Mouse (Mus musculus): ENCODE results near the gene Dll3.
A peak's percentile ranks its signal among the peaks of the same experiment; 100 is the strongest.

The Dll3 gene

DNA sequence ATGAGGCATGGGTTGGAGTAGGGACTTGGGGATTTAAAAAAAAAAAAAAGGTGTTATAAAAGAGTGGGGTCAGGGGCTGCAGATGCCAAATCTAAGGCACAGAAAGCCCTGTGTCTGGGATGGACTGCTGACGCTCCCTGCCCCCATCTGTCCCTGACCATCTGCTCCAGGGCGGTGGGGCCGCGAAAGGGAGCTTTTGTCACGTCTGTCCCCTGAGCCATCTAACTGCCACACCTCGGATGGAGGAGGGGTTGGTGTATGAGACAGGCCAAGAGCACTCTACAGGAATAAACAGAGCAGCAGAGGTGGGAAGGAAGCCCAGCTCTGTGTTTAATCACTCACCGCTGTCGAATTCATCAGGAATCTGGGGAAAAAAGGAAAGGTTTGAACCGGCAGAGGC lies 7.7 kb upstream of the Dll3 start:
- no peak for DNase-seq (ENCODE audit: low read depth)

DNA sequence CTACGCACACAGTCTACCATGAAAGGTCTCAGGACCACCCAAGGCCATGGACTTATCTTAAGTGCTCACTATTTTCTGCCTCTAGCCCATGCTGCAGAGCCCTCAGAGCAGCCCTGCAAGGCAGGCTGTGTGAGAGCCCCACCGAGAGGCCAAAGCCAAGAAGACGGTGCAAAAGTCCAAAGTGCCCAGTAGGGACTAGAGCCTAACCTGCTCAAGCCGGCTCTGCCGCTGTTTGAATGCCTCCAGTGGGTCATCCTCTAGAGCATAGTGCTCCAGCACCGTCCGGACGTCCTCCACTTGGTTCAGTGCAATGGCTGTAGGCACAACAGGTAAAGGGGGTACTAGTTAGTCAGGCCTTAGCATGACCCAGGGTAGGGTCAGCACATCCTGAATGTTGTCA lies 4.2 kb upstream of the Dll3 start:
- no peak for DNase-seq (ENCODE audit: low read depth)

DNA sequence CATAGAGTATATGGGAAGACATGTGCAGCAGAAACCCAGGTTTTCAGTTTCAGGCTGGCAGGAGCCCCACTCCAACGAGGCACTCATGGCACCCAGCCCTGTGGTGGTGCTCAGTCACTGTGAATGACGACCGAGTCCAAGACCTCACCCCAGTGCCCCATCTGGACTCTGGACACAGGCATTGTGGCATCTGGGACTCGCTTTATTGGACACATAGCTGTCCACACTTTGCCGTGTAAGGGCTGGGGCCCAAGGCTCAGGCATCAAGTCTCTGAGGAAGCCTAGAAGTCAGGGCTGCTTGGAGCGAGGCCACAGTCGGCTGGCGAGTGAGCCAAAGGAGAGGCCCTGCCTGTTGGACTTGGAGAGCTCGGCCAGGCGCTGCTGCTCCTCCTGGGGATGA lies 3.6 kb upstream of the Dll3 start:
- no peak for DNase-seq (ENCODE audit: low read depth)

DNA sequence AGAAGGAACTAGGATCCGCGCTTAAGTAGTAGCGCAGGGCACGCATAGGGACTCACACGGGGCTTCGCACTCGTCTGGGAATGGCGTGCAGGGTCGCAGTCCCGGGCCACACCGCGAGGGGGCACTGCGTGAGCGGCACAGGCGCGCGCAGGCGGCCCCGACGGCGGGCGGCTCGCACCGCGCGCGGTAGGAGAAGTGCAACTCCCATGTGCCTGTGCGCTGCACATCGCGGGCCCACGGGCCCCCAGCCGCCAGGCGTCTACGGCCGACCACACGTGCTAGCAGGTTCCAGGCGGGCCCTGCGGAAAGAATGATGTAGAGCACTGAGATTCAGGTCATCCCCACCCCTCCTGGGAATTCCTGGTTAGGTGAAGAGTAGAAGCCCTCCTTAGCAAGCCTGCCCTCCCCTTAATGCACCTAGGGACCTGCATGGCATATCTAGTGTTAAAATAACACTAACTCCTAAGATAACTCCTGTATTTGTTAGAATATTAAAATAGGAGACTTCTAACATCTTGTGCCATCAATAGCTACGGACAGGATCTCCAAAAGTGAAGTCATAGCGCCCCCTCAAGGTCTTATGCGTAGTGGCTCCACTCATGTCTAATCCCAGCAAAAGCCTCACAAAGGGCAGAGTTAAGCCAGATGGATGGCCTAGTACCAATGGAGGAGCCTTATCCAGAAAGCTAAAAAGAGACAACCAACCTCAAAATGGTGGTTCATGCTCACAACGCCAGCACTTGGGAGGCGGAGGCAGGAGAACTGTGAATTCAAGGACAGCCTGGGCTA lies 3.0 kb downstream of the Dll3 start:
- peak; percentile 74 for DNase-seq (ENCODE audit: low read depth)

DNA sequence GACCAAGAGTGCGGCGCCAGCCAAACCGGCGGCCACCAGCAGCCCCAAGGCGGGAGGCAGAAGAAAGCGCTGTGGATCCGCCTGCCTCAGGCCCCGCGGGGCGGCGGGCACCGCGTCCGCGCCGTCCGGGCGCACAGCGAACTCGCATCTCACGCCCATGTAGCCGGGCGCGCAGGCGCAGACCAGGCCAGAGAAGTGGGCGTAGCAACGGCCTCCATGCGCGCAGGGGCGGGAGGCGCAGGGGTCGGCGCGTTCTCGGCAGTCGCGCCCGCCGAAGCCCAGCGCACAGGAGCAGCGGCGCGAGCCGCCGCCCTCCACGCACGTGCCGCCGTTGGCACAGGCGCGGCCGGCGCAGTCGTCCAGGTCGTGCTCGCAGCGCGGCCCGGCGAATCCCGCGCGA lies 7.6 kb downstream of the Dll3 start:
- no peak for DNase-seq (ENCODE audit: low read depth)

DNA sequence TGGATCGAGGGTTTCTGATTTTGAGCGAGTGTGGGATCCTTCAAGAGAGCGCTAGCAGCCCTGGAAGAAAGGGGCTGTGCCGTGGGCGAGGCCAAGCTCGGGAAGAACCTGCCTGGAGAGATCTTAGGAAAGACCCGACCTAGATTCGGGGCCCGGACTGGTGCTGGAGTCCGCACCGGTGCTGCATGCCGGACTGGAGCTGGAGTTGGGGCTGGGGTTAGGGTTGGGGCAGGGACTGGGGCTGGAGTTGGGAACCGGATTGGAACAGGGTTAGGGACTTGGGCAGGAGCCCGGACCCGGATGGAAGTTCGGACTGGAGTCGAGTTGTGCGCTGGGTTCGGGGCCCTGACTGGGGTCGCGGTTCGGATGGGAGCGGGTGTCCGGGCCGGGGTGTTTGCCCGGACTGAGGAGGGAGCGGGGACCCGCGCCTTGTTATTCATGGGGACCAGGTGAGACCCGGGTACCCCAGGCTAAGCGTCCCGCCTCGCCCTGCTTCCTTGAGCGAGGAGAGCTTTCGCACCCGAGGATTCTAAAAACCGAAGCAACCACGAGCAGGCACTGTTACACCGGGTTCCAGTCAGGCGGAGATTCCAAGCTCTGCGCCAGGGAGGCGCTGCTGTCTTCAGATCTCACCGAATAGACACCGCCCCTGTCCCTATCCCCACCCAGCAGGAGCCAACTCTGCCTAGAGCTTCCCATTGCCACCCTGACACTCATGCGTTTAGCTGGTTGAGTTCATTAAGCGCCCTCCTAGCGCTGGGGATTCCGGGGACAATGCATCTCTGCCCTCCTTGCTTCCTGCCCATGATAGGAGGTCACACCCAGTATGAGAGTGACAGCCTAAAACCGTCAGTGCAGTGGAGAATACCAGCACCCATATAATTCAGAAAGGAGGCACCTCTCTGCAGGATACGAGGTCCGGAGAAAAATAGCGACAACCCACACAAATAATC lies 11.1 kb downstream of the Dll3 start, which contains the start of gene Selenov:
Gene Selenov (minus strand): TSS at position 549 of the 953 bp plus-strand sequence.
- DNase-seq (ENCODE audit: low read depth) = no peak

DNA sequence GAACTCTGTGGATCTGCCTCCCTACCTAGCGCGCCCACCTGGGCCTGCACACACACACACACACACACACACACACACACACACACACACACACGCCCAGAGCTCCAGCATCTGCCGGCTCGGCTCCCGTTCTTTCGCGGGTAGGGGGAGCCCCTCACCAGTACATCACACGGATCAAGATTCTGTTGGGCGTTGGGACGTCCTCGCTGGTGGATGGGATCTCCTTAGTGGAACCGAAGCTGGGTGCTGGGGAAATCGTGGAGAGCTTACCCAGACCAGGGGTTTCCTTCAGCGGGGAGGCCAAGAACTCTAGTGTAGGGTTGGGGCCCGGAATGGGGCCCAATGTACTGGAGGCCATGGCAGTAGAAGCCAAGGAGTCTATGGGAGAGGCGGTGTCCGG lies 11.9 kb downstream of the Dll3 start:
- no peak for DNase-seq (ENCODE audit: low read depth)

DNA sequence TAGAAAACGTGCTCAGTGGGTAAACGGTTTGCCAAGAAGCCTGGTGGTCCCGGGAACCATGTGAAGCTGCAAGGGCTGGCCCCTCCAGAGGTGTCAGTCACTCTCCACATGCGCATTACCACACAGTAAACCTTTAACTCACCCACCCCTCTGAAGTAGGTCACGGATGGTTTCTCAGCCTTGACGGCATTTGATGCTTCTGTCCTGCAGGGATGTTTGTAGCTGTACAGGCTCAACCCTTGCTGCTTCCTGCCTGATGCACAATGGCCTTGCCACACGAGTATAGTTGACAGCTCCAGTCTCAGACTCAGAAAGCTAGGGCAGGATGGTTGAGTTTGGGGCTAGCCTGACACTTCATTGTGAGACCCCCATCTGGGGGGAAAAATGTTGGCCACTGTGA lies 21.4 kb downstream of the Dll3 start:
- DNase-seq (ENCODE audit: low read depth) = no peak

DNA sequence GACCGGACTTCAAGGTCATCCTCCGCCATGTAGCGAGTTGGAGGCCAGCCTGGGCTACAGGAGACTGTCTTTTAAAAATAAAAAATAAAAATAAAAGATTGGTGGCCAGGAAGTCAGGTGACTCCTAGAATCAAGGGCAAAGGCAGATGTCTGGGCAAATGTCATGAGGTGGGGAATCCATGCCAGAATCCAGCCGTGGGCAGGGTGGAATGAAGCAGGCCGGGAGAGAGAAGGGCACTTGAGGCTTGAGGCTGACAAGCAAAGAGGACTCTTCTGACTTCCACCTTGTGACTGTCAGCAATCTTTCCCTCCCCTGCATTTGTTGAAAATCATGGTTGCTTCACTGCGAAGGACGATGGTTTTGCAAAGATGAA lies 23.8 kb downstream of the Dll3 start:
- DNase-seq (ENCODE audit: low read depth) = no peak

DNA sequence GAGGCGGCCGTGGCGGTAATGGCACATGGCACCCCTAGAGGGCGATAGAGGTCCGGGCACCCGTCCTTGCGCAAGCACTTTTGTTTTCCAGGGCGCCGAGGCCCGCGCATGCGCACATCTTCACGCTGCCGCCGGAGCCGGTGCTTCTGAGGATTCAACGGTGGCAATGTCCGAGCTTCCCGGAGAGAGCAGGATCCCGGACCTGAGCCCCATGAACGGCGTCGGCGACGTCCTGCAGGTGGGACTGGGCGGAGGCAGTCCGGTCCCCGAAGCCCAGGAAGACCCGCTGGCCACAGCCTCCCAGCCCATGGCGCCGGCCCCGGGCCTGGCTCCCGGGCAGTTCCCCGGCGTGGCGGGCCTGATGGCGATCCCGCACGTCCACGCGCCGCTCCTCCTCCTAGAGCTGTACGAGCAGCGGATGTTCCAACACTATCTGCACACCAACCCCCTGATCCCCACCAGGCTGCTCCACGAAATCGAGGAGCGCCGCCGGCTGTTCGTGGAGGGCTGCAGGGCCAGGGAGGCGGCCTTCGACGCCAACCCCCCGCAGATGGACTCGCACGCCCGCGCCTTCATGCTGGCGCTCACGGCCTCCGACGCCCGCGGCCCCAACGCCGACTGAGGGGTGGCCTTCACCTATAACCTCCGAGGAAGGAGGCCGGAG lies 24.3 kb downstream of the Dll3 start, which contains the start of gene Eid2b:
Gene Eid2b (plus strand): TSS at position 125 of the 664 bp plus-strand sequence.
- peak; percentile 86 for DNase-seq (ENCODE audit: low read depth)

DNA sequence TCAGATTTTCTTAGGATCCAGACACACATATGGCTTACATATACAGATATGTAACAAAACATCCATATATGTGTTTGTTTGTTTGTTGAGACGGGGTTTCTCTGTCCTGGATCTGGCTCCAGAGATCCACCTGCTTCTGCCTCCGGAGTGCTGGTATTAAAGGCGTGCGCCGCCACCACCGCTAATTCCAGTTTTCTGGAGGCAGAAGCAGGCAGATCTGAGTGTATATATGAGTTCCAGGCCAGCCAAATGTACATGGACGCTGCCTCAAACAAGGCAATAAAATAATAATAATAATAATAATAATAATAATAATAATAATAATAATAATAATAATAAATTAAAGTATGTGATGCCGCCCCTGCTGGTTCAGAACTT lies 24.8 kb downstream of the Dll3 start:
- no peak for DNase-seq (ENCODE audit: low read depth)

DNA sequence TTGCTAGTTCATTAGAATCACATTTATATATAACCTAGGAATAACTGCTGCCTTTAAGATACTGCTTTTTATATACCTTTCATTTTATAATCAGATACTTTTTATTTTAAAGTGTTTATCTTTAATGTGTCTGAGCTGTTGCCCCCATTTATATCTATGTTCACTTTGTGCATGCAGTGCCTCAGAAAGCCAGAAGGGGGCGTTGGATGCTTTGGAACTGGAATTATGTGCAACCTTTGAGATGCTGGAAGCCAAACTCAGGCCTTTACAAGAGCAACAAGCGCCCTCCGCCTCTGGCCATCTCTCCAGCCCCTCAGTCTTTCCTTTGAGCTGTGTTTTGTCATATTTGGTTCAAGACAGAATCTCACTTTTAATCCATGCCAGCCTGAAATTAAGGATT lies 30.3 kb downstream of the Dll3 start:
- DNase-seq (ENCODE audit: low read depth) = no peak

DNA sequence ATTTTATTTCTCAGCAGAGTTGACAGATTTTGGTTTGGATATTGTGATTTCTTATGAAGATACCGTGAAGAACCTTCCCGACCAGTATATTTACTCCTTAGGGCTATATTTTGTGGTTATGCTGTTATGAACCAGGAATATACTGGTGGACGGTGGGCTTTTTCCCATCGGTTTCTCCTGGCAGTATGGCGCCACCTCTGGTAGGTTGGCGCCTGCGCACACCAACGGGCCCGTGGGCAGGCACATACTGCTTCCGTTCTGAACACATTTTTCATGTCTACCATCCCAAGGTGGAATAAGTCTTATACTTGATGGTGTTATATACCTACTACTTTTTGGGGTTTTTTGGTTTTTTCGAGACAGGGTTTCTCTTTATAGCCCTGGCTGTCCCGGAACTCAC lies 32.7 kb downstream of the Dll3 start:
- DNase-seq (ENCODE audit: low read depth) = no peak

DNA sequence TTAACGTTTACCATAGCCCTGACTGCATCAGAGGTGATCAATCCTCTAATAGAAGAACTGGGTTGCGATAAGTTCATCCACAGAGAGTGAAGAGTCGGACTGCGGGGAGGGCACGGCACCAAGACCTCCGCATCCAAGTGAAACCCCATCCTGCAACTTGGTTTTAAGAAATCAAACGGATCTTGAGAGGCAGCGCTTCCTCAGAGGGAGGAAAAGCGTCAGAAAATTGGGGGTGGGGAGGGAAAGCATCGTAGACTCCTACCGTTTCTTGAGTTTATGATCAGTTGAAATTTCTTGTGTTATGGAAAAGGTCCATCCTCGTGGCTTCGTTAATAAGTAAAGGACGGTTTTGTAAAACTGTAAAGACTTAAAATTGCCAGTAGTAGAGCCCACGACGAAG lies 33.5 kb downstream of the Dll3 start:
- DNase-seq (ENCODE audit: low read depth) = no peak

DNA sequence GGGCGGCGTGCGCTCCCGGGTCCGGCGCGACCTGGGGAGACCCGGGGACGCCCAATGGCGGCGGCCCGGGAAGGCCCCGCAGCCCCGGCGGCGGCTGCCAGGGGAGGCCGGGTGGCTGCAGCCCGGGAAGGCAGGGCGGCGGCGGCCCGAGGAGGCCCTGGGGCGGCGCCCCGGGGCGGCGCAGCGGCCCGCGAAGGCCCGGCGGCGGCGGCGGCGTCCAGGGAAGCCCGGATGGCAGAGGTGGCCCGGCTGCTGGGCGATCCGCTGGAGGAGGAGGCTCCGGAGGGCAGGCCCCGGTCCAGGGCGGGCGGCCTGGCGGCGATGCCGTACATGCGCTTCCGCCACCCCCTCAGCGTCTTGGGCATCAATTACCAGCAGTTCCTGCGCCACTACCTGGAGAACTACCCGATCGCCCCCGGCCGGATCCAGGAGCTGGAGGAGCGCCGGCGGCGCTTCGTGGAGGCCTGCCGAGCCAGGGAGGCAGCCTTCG lies 34.0 kb downstream of the Dll3 start:
- DNase-seq (ENCODE audit: low read depth) = no peak

DNA sequence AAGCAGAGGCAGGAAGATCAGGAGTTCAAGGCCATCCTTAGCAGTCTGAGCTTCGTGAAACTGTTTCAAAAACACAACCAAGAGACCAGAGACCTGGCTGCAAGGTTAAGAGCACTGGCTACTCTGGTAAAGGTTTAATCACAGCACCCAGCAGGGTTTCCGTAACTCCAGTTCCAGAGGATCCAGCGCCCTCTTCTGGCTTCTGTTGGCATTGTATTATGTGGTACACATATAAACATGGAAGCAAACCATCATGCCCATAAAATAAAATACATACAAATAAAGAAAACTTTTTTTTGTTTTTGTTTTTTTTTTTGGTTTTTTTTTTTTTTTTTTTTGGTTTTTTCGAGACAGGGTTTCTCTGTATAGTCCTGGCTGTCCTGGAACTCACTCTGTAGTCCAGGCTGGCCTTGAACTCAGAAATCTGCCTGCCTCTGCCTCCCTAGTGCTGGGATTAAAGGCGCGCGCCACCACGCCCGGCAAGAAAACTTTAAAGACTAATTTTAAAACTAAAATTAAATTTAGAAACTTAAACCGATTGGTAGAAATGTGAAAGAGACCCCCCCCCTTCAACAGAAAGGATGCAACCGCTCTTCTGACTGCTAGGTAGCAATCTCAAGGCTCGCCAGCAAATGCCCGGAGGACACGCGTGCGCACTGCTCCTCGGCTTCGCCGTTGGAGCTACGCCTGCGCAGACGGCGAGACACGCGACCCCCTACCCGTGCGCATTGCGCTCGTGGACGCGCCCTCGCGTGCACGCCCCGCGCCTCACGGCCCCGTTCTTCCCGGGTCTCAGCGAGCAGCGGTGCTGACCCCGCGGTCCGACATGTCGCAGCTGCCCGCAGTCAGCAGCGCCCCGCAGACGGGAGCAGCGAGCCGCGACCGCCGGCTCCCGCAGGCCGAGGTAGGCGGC lies 34.7 kb downstream of the Dll3 start, which contains the start of gene Eid2:
Gene Eid2 (plus strand): TSS at position 753 of the 913 bp plus-strand sequence.
- peak; percentile 49 for DNase-seq (ENCODE audit: low read depth)

DNA sequence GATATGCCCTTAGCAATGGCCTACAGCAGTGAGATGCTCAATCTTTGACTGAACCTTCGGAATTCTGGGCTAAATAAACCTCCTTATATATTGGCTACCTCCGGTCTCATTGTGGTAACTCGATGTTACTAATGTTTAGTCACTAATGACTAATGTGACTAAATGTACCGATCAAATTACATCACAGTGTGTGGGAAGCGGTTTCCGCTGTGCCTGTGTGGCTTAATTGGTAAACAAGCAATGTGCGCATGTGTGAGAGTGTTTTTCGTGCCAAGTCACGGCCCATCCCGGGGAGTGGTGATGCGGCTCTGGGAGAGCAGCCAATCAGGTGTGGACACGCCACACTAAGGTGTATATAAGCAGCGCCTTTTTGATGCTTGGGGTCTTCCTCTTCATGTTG lies 36.6 kb downstream of the Dll3 start:
- no peak for DNase-seq (ENCODE audit: low read depth)

DNA sequence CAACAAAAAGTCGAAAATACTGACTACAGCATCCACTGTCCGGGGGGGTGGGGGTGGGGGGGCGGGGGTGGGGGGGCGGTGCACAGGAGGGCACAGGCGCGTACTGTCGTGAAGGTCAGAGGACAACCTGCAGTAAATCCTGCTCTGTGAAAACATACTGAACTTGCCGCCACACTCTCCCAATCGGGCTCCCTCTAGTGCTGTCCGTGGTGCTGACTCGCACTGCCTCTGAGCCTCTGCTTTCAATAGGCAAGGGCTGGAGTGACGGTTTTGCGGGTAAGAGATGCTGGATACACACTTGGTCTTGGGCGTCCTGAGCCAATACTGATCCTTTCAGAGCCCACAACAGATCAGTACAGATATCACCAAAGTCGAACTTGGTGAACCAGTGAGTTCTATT lies 38.3 kb downstream of the Dll3 start:
- peak; percentile 76 for DNase-seq (ENCODE audit: low read depth)

DNA sequence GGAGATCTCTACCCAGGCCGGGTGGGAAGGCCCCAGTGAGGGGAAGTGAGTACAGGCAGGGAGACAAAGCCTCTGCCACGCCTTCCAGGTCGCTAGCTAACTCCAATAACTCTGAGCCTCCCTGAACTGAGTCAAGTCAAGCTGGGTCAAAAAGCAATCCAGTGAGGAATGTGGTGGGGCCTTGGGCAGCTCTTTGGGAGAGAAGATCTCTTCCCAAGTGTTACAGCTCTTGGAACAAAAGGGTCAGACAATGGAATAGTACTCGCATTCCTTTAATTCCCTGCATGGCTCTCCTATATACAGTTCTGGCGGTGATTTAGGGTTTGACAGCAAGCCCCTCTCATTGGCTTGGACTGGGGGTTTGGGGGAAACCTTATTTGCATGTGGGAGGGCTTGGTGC lies 39.2 kb downstream of the Dll3 start:
- DNase-seq (ENCODE audit: low read depth) = no peak

DNA sequence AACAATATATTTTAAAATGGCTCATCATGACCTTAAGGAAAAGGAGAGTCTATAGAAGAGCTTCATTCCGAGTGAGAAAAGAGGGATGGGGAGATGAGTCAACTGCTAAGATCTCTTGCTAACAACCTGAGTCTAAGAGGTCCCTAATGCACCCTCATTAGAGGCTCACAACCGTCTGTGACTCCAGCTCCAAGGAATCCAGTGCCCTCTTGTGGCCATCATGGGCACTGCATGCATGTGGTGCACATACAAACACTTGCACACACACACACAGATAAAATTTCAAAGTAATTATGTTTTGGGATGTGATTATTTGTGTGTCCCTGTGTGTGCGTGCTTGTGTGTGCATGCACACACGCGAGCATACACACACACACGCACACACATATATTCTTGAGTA lies 46.6 kb downstream of the Dll3 start:
- no peak for DNase-seq (ENCODE audit: low read depth)

DNA sequence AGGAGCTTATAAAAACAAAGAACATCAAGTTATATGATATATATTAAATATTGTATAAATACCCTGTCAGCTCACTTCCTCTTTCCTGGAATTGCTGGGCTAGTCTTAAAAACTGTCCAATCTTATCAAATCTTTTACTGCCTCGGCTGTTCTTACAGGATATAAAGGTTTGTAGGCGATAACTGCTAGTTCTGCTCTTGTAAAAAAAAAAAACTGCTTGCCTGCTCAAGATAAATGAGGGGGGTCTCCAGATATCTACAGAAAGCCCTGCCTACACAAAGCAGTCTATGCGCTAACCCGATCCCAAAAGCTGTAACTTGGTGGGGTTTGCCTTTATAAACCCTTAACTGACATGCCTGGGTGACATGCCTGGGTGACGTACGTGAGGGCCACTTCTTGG lies 47.4 kb downstream of the Dll3 start:
- no peak for DNase-seq (ENCODE audit: low read depth)

Measured in c-Kit-positive CD71-negative TER-119-negative erythroid progenitor cells, embryonic 14.5 days (primary cell).